Mouse (Mus musculus): ENCODE data around the gene Sdr9c7.
"Not testable (repeated sequence)": the region's sequence is repeated elsewhere in the genome, so short reads cannot be mapped to it uniquely, and the experiment has no call there.

Gene Sdr9c7

GRCm38 (mm10) chr10:127898218-127898617, at the start of gene Sdr9c7:
Gene Sdr9c7 (plus strand): TSS chr10:127898518.
- DNase-seq (ENCODE audit: extremely low spot score): no peak

DNA sequence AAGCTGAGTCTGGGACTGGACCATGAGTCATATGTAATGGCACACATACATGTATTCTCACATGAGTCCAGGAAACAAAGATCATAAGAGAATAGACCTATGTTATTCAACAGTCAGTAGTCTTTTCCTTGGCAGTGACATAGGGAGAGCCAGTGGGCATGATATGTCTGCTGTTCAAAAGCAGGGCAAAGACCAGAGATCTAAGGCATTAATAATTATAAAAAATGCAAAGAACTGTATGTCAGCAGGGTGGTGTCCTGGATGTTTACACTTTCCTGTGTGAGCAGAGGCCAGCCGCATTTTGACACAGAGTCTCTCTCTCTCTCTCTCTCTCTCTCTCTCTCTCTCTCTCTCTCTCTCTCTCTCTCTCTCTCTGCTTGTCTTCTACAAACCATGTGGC, 48.7 kb upstream of the Sdr9c7 start, which contains the start of gene Rdh19:
Gene Rdh19, plus strand, starts transcription at position 301 of the 400 bp plus-strand sequence.
- no peak for DNase-seq (ENCODE audit: extremely low spot score)

GRCm38 (mm10) chr10:127856376-127856775, 41.9 kb upstream of the Sdr9c7 start:
- no peak for DNase-seq (ENCODE audit: extremely low spot score)

DNA sequence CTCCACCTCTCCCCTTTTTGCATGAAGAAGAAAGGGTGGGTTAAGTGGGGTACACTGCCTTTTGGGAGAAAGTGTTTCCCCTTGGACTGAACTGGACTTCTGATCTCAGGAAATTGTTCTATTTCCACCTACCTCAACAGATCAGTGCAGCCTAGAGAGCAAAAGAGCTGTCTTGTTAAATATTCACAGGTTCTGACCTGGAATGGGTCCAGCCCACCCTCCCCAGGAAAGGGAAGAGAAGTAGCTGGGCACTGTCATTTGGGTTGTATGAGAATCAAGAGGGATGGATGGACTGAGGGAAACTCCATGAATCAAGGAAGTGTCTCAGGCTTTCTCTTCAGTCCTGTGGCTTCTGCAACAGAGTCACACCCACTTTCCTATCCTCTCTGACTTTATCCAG, 33.4 kb upstream of the Sdr9c7 start:
- no peak for DNase-seq (ENCODE audit: extremely low spot score)

- no peak for DNase-seq (ENCODE audit: extremely low spot score)
Observed at GRCm38 (mm10) chr10:127866232-127866631, 32.1 kb upstream of the Sdr9c7 start, which contains the start of gene Rdh16f2. Gene Rdh16f2 (plus strand): TSS chr10:127866474.

- DNase-seq (ENCODE audit: extremely low spot score): no peak
Observed at GRCm38 (mm10) chr10:127872484-127872883, 25.8 kb upstream of the Sdr9c7 start.

GRCm38 (mm10) chr10:127877681-127878080, 20.6 kb upstream of the Sdr9c7 start:
- no peak for DNase-seq (ENCODE audit: extremely low spot score)

DNA sequence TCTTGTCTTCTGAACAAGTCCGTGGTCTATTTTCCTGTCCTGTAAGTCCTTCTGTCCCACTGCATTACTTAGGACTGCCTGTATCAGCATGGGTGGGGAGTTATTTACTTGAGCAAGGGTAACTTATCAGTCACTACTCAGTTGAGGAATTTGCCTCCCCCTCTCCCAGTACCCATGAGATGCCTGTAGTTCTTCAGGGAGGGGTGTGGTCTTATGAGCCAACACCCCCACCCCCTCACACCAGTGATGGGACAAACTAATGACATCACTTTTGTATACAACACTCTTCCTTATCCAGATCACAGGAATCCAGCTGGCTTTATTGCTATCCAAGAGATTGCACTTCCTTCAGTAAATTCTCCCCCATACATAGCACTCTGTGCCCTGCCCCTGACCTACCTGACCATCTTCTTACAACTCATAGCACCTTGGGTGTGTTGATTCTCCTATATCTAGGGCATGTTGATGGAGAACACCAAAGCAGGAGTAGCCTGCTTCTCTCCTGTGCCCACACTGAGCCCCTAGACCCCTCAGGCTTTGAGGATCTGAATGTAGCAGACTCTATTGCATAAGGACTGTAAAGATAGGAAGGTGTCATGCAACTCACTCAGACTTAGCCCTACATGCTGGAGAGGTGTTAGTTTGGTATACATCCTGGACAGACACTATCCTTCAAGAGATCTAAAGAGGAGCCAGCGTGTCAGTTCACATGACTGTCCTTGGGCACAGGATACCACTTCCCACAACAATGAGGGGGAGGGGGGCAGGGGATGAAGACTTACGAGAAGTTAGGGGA, 19.9 kb upstream of the Sdr9c7 start:
- no peak for DNase-seq (ENCODE audit: extremely low spot score)

GRCm38 (mm10) chr10:127879155-127879688, 19.1 kb upstream of the Sdr9c7 start:
- DNase-seq (ENCODE audit: extremely low spot score): no peak

DNA sequence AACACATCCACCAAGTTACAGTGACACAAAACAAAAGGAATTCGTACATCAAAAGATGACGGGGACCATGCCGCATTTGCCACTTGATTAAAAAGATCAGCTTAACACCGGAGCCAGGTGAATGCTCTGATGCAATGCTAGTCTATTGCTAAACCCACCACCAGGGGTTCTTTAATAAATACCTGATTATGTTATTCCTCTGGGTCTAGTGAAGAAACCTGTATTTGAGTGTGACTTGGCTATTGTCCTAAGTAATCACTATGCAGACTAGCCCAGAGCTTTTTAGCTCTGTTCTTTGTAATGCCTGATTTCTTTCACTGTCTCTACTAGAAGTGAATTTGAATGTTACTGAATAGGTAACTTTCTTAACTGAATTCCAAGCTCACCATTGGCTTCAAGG, 17.3 kb upstream of the Sdr9c7 start:
- DNase-seq (ENCODE audit: extremely low spot score): no peak

DNA sequence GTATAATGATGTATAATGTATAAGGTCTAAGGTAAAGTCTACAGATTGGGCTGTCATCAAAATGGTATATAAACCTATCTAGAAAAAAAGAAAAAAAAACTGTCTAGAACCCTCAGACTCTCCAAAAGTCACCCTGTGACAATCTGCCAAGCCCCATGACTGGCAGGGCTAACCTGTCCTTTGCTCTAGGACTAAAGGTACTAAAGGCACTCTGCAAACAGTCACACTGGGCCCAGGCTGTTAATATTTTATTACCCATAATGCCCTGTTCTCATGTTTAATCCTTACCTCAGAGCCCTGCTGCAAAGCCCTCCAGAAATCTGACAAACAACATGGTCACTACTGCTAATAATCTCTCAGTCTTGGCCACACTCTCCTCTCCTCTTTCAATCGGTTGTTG, 11.8 kb upstream of the Sdr9c7 start:
- no peak for DNase-seq (ENCODE audit: extremely low spot score)

DNA sequence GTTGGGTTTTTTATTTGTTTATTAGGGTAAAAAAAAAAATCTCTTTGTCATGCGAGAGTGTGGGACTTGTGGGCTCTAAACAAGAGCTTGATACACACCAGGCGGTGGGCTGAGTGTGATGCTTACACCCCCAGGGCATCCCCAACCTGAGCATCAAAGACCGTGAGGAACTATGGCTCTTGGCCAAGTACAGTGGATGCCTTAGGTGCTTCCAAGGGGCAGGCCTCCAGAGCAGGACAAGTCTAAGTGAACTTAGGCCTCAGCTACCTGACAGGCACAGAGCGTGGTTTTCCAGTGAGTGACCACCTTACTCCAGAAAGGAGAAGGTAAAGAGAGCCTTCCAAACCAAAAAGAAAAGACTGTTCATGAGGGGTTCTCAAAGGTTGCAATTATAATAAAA, 11.3 kb upstream of the Sdr9c7 start:
- no peak for DNase-seq (ENCODE audit: extremely low spot score)

DNA sequence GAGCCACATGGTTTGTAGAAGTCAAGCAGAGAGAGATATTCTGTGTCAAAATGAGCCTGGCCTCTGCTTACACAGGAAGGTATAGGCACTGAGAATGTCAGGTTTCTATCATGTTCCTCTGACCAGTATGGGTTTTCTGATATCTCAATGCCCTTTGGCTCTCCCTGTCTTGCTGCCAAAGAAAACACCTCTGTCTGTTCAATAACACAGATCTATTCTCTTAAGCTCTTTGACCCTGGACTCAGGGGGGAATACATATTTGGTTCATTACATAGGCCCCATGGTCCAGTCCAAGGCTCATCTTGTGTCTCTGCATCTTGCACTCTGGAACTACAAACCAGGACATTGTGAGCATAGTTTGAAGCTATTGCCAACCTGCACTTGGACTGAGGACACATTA, 9.7 kb upstream of the Sdr9c7 start, which contains the start of gene Rdh7:
Gene Rdh7, minus strand, starts transcription at position 213 of the 400 bp plus-strand sequence.
- DNase-seq (ENCODE audit: extremely low spot score): no peak

GRCm38 (mm10) chr10:127891481-127891880, 6.8 kb upstream of the Sdr9c7 start:
- DNase-seq (ENCODE audit: extremely low spot score): no peak

DNA sequence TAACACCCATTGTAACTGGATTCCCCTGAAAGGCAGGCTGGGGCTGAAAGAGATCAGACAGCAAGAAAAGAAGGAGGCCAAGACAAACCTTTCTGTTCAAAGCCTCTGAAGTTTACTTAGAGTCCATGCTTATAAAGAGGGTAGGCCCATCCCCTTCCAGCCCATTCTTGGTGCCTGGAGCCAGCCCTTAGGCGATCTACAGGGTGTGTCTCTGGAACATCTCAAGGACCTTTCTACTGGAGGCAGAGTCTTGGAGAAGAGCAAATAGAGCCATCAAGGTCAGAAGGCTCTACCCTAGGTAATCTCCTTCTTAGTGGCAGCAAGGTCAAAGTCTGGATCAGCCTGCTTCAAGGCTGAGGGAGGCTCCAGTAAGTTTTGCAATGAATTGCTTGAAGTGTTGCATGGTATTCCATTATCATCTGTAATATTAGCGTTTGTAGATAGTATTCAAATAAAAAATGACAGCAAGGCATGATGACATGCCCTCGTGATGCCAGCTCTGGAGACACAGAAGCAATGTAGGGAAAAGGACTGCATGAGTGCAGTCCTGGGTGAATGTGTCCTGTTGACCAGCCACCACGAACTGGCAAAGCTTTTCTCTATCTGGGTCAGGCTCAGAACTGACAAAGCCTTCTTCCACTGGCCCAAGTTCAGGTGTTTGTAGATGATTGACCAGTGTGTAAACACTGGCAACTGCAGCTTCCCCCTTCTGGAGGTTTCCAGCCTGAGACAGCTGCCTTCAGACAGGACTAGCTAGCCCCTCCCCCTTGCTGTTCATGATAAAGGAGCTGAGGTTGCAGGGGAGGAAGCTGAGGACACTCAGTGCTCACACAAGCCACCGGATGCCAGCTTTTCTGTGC, 4.9 kb upstream of the Sdr9c7 start:
- DNase-seq (ENCODE audit: extremely low spot score): not testable (repeated sequence)

DNA sequence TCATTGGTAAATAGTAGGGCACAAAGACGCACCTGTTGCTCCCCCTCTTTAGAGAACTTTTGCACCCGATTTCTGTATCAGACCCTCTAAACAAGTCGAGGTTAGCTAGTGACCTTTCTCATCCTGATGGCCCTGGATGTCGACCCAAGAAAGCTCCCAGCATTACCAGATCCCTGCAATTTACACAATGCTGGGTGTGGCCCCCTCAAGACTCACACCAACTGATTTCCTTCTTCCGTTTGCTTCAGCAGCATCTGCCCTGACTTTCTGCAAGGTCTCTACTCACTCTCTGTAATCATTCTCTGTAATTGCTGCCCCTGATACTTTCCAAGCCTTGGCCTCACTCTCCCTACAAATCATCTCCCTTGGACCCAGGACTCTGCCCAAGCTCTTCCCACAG, 1.6 kb upstream of the Sdr9c7 start:
- DNase-seq (ENCODE audit: extremely low spot score): no peak

DNA sequence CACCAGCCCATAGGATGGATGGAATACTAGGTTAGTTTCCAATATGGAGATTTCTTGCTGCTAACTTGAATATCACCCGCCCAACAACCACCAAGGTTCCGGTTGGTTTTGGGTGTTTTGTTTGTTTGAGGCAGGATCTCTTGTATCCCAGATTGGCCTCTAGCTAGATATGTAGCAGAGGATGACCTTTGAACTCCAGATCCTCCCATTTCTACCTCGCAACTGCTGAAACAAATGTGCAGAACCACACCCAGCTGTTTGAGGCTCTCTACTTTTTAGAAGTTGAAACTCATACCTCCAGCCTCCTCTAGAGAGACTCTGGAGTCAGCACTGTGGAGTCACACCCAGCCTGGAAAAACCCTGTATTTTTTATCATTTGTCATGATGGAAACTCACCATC, 812 bp upstream of the Sdr9c7 start:
- no peak for DNase-seq (ENCODE audit: extremely low spot score)

GRCm38 (mm10) chr10:127899783-127900182, 1.5 kb downstream of the Sdr9c7 start:
- no peak for DNase-seq (ENCODE audit: extremely low spot score)

DNA sequence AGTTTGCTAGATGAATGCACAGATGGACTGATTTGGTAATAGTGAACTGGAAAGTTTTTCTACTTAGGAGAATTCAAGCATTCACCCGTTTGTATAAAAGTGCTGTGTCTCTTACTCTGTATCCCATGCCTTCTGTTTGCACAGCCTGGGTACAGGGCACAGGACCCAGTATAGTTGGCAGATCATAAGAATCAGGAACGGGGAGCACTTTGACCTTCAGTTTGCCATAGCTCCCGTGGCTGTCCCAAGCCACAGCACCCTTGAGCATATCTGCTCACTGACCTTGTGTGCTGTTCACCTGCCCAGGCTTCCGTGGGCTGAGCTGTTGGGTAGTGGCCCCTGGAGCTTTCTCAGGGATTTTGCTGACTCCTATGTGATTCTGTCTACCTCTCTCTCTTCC, 3.4 kb downstream of the Sdr9c7 start:
- no peak for DNase-seq (ENCODE audit: extremely low spot score)

DNA sequence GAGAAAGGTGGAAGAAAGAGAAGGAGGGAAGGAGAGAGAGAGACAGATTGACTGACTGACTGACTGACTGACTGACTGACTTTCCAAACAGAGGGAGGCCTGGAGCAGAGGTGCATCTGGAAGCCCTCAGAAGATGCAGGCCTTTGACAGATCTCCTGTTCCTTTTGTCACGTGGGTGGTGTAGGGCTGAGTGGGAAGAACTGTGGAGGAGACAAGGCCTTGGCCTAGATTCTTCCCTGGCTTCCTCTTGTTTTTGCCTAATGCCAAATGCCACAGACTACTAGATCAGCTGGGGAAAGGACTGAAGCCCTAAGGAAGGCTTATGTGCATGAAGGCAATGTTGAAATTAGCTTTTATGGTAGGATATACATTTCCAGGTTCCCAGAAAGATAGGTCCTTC, 4.8 kb downstream of the Sdr9c7 start:
- no peak for DNase-seq (ENCODE audit: extremely low spot score)

- DNase-seq (ENCODE audit: extremely low spot score): no peak
Observed at GRCm38 (mm10) chr10:127904718-127905446, 6.6 kb downstream of the Sdr9c7 start.

DNA sequence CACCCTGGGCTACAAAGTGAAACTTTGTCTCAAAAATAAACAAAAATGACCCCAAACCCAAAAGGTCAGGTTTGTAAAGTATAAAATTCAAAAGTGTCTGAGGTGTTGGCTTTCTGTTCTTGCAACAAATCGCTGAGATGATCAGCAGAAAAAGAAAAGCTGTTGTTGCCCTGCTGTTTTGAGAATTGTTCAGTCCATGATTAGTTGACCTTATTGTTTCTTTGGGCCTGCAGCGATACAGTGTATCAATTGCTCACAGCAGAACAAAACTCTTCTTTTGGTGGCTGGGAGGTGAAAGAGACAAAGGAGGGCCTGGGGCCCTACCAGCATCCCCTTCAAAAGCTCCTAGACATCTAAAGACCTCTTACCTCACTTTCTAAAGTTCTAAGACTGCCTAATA, 7.8 kb downstream of the Sdr9c7 start:
- no peak for DNase-seq (ENCODE audit: extremely low spot score)
